Mouse (Mus musculus) 3134 (cell line): ENCODE measurements at regions not wholly inside any gene's neighbourhood (a gene's known extent, or its start where the extent isn't known, plus 50 kb on each side); places are given as distances from the start of the nearest gene placed in this dataset.

Experiments used
- DNase-seq: peaks from one replicate; pipeline ENCODE4 v3.0.0-alpha.2; 2011; ENCODE audit warnings: low spot score; ENCODE audit not compliant: insufficient read length; ENCODE audit errors: extremely low read depth

DNA sequence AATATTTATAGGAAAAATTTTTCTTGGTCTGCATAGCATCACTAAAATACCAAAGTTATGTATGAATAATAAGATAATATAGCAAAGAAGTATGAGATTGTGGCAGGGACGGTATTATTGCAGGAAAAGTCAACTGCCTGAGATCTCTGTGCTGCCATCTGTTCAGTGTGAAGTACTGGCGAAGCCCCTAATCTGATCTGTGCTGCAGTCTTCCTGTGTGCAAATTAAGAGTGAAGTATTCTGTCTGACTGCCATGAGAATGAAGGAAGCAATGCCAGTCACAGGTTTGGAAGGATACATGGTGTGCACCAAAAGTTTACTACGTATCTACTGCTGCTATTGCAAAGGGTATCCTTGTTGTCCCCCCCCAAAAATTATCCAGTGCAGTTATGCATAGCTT, 501.5 kb downstream of the Rab28 start:
- no peak for DNase-seq

DNA sequence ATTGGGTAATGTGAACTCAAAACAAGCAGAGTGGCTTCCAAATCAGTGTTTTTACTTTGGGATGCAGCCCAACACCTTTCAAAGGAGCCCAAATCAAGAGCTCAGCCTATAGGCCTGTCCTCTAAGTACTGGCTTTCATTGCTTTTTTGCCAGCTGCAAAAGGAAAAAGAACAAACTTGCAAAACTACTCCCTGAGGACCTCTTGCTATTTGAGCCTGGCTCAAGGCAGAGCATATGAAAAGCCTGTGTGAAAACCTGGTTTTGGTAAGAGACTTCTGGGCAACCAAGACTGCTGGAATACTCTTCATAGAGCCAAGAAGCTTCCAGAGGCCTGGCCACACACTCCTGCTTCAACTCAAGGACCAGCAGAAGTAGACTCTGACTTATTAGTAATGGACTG, 503.5 kb downstream of the Rab28 start:
- no peak for DNase-seq

DNA sequence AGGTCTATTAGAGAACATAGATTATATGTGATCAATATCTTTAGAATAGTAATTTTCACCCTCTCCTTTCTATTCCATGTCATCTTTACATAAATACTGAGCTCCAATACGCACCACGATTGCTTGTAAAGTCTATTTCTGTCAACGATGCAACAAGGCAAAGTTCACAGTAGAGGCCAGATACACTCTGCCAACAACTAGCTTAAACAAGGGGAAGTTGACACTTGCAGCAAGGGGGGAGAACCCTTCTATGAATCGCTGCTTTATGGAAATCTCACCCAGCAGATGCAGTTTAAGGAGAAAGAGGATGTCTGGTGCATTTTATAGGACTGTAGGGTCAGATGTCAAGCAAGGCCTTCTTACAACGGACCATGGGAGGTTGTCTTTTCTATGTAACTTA, 520.8 kb downstream of the Rab28 start:
- DNase-seq: no peak

DNA sequence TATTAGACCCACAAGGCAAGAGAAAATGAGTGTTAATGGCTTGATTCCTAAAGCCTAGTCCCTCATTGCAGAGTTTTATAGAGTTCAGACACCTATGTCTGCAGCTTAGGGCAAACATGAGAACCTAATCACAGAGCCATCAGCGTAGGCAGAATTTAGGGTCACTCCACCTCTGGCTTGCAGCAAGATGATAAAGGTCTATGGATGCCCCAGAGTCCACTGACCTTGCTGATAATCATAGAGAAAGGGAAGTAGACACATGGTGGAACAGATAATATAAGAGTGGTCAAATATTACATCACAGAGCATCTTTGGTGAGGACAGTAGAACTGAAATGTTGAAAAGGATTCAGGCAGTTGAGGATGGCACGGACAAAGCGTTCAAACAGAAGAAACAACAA, 530.7 kb downstream of the Rab28 start:
- DNase-seq: no peak

DNA sequence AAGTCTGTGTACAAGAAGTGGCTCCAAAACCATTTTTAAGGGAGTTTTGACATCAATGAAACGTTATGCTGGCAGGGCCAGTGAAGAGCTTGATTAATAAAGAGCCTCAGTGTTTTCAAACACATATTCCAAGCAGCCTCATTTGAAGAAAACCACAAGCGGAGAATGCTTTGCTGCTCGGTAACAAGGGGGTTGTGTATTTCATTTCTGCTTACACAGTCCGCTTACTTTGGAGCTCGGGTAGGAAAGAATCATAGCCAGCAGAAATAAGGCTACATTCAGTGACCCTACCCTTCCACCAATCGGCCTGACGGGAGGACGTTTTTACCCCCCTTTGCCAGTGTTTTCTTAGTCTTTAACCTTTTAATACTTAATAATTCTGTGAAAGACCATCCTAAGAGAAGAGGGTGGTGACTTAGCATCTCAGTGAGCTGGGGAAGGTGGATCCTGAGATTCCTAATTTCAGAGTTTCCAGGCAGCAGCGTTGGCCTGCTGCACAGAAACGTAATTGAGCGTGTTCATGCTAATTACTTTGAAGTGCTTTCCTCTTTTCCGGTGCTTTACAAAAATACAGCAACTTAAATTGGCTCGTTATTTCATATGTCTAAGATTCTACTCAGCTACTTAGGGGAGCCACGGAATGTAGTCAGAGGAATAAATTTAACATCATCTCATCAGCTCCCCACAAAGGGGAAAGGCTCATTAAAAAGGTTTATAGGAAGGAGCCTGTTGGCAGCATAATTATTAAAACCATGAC, 541.9 kb downstream of the Rab28 start:
- DNase-seq: no peak

DNA sequence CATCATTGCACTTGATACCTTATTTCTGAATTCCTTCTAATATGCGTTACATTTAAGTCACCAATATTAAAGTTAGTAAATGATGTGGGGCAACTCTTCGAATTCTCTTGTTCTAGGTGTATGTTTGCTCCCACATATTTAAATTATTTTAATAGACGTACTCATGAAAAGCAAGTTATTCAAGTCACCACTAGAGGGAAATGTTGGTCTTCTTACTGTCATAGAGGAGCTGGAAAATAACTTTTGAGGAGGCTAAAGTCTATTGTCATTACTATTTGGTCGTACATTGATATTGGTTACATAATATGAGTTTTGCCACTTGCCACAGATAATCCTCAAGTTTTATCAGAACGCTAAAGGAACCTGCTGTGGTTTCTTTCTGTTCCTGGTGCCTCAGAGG, 582.9 kb downstream of the Rab28 start:
- DNase-seq: no peak

DNA sequence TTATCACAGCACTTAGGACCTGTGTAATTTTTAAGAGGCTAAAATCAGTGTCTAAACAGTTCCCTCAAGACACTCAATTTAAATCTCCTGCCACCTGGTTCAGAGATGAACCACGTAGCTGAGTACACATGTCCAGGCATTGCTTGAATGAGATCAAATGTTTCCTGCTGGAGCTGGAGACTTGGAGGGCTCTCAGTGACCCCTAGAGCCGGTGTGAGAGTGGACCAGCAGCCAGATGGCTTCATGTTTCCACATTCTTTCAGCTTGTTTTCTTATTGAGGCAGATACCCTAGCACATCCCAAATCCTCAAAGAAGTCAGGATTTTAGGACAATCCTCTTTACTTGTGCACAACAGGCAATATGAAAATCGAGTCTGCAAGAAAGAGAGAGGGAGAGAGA, 590.3 kb downstream of the Rab28 start:
- DNase-seq: no peak

DNA sequence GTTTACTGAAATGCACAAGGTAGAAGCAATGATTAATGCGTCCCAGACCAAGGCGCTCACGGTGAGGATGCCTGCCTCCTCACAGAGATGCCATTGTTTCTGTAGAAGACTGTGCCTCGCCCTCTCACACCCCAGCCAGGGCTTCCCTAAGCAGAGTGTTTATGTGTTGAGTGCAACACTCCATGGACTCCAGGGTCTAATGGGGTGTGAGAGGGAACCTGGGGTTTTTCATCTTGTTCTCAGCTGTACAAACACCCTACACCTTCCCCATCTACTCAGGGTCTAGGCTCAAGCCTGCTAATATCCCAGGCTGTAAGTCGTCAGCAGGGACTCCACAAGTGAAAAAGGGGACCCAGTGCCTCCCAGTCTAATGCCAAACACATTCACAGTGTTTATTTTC, 620.2 kb downstream of the Rab28 start:
- no peak for DNase-seq

DNA sequence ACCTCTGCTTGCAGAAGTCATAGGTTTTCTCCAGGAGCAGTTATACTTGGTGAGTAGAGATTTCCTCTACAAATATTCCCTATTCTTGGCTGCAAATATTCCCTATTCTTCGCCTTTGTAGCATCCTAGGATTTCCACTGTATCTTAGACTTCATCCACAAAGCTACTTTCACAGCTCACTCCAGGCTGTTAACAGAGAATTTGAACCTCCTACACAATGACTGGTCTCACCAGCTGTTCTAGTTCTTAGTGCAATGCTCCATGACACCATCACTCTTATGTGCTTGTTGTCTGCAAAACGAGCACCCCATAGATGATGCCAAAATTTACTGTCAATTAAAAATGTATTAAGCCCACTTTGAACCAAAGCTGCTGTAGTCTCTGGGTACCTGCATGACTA, 631.5 kb downstream of the Rab28 start:
- DNase-seq: no peak

DNA sequence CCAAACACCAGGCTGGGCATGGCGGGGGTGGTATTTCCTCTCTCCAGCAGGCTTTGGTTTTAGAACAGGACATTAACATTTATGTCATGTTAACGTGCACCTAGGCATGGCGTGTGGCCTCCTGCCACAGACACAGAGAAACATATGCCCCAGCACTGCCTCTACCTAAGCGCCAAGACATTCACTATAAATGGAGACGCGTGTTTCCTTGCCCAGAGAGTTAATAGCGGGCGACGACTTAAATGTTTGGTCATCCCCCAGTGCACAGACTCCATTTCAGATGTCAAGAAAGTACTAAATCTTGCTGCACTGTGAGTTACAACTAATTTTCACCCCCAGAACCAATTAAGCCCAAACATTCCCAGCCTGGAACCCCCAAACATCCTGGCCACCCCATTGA, 646.3 kb downstream of the Rab28 start:
- no peak for DNase-seq

DNA sequence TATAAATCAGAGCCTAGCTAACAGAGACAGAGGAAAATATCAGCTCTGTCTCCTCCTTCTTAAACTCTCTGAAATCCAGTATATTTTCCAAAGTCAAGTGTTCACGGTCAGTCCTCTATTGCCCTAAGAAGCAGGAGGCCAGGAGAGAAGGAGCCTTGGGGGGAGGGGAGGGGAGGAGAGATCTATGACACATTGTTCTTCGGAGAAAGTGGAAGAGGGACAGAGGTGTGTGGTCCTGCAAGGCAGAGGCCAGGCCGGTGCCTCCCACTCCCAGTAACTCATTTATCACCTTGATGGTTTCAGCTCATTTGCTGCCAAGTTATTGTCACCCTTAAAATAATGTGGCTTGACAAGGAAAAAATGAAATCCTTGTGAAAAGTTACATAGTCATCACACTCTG, 646.7 kb downstream of the Rab28 start:
- DNase-seq: no peak

DNA sequence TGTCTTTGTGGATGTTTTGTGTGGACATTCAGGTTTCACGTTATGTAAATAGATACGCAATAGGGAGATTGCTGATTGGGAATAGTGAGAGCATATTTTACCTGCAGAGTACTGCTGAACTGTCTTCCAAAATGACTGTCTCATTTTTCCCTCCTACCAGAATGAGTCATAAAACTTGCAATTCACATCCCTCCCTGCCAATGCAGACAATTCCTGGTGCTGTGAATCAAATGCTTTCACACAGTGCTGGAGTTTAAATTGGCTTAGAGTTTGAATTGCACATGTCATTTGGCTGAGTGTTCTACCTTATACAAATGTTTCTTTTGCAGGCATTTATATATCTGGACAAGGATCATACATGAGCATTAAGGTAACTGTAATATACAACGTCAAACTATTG, 649.9 kb downstream of the Rab28 start:
- no peak for DNase-seq

DNA sequence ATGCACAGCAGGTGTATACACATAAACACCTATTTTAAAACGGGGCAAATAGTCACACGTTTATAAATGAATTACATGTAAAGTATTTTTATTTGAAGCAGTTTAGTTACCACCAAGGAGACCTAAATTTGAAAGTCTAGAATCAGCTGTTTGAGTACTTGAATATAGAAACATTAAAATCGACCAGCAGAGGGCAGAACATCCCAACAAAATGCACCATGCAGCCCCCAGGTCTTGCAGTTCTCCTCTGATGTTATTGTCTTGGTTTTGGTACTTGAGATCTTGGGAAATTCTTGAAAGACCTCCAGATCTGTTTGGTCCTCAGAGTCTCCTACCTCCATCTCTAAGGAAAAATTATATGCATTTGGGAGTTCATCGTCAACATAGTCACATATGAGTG, 656.0 kb downstream of the Rab28 start:
- no peak for DNase-seq

DNA sequence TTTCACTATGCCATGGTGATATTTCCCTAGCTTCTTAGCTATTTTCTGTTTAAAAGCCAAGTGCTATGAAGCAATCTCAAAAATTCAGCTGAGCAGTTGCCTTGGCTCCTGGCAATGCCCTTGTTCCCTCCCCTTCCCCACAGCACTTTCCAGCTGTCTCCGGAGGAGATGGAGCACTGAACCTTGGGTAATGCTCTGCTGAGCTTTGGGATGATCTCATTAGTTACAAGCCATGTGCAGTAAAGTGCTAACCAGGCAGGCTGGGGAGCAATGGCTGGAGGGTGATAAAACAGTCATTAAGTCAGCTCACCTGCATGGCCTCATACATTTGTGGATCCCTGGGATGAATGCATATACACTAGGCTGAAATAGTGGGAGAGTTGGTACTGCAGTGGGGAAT, 659.4 kb downstream of the Rab28 start:
- DNase-seq: no peak

DNA sequence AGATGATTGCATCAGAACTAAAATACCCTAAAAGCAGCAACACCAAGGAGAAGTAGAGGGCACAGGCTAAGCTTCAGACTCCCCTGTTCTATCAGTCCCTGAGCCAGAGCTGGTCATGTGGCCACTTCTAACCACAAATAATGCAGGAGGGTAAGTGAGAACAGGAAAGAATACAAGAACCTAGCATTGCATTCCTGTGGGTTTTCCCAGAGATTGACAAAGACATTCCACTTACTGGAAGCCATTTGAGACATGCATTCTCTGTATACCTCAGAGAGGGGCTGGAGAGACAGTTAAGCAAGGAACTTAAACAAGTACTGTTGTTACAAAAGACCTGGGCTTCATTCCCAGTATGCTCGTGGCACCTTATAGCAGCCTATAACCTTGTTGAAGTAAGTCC, 662.7 kb downstream of the Rab28 start:
- DNase-seq: no peak

DNA sequence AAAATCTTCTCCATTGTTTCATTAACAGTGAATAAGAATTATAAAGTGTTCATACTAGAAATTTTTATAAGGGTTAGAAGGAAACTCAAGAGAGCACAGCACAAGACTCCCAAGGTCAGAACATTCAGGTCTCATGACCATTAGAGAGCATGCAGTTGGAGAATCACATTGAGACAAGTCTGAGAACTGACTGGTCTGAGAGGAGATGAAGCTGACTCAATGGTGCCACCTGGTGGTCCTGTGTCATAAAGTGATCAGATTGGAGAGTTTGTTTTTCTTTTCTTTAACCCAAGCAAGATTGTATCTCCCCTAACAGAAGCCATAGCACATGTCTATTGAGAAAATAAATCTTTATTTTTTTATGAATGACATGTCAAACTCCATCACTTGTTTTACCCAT, 663.5 kb downstream of the Rab28 start:
- no peak for DNase-seq

DNA sequence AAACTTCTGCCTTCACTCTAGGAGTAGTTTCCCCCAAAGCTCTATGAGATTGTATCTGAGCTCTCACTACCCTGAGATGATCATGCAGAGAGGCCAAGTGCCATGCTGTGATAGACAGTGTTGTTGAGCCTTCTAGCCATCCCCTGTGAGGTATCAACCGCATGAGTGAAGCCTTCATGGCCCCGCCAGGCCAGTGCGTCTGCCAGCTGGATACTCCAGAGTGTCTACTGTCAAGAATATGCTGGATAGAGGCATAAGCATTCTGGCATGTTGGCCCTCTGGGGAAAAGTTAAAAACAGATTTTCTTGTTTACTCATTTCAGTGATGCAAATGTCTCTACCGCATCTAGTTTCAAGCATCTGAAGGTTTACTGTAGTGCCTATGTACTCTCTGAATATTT, 669.2 kb downstream of the Rab28 start:
- no peak for DNase-seq

DNA sequence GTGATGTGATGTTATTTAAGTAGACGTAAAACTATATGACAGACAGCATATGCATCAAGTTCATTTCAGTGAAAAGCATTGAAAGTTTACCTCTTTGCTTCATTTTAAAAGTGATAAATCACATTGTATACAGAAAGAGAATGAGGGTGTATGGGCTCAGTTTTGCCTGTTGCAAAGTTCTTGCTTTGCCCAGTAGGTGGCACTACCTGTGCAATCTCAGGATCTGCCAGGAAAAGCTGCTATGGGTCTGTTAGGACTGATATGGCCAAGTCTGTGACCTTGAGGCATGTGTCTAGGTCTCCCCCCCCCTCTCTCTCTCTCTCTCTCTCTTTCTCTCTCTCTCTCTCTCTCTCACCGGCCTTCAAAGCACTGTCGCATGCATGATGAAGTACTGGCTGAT, 701.3 kb downstream of the Rab28 start:
- DNase-seq: no peak

DNA sequence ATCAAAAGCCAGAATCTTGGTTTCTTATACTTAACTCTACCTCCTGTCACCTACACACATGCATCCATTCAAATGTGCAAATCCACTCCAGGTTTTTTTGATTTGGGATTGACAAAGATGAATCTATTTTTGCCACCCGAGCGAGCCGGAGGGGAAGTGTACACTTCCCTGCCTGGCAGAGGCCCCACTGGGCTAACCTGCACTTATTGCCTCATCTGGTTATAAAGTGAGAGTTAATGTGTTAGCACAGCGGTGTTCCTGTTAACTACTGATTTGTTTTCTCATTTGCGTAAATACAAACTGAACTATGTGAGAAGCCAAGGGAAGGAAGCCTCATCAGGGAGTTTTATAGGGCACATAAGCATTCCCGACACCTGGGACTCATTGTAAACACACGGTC, 721.4 kb downstream of the Rab28 start:
- no peak for DNase-seq

DNA sequence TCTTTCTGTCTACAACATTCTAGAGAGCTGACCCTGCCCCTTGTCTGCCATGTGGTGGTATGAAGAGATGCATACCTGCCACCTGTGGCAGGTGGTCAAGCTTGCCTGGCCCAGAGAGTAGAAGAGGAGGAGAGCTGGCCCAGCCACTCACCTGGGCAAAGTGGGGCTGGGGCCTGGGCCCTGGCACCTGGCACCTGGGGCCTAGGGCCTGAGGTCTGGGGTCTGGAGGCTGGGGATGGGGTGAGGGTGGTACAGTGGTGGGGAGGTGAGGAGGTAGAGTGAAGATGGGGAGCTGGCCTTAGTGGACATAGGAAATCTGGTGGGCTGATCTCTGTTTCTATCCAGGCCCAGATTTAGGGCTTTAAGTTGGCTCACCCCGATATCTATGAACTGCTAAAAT, 733.1 kb downstream of the Rab28 start:
- DNase-seq: no peak

DNA sequence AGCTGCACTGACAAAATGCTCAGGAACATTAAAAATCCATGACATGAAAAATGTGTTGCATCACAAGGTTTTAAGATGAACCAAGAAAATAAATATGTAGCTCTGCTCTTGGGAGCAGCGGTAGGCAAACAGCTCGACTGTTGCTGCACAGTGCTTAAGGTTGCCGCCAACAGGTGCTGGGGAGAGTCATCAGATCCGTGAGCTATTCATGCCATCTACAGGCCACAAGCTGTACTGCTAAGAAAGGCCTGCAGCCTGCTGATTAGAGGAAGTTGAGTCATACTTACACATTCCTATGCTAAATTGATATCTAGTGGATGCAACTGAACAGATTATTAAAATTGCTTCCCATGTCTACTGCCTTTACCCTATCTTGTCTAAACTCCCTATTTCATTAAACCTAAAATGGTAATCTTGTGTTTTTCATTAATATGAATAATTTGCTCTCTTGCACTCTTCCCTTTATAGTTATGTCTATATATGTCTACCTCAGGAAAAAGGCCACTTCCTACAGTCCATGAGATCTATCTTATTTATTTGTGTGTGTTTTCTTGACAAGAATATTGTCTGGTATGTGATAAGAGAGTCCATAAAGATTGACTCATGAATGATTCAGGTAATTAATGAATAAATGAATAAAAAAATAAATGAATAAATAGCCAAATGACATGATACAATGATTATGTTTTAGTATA, 754.9 kb downstream of the Rab28 start:
- DNase-seq: peak; percentile 5

DNA sequence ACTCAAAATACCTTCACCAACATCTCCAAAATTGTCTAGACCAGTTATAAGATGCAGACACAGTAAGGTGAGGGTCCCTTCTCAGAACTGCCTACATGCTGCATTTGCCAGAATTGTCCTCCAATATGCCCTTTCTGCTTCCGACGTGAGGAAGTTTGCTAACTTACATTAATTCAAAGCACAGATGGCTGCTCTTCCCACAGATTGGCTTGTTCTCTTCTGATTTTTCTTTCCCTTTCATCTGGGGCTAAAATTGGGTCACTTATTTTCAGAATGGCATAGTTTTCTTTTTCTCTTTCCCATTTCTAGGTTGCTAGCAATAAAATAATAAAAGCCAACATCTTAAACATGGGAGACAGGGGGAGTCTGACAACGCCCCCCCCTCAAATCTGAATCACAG, 778.8 kb downstream of the Rab28 start:
- DNase-seq: no peak

DNA sequence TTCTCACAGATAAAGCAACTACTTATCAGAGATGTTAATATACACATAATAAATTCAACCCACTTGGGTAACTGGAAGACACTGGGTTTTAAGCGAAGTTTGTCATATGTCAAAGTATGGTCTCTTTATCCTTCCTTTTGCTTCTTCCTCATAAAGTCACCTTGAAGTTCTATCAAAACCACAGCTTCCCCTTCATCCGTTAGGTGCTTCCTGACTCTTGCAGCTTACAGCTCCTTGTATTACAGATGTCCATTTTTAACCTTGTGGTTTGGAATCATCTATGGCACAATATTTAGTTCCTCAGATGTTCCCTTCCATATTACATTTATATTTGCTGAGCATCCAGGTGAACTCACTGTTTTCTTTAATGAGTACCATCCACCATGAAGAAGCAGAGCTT, 787.0 kb downstream of the Rab28 start:
- no peak for DNase-seq
